Mouse (Mus musculus) limb, embryonic 14.5 days (tissue): Measurements from ENCODE around the gene Gna13. TPM values are rescaled to one million over a fixed set of nuclear protein-coding genes. Genes with fewer than 3 reads are reported as not detected.

ENCODE experiments used
- ATAC-seq: fragments of 200-750 bp; cut with Nextera tagmentation; 2 replicates; pipeline ENCODE4 v1.8.0; 2017; ENCODE audit warnings: low read depth, moderate number of reproducible peaks, moderate TSS enrichment; ENCODE audit not compliant: low FRiP score
- DNase-seq: peaks from one replicate; pipeline ENCODE4 v3.0.0-alpha.2; 2015; ENCODE audit warnings: low spot score
- H3K27ac ChIP-seq: fragments of 300-500 bp; sonication (generic); replicated peaks from 2 replicates; pipeline ENCODE4 v1.5.1; 2014; ENCODE audit warnings: low read depth, mild to moderate bottlenecking, low read length, moderate library complexity, mixed read lengths
- H3K27me3 ChIP-seq: fragments of 300-500 bp; sonication (generic); 2 replicates; pipeline ENCODE4 v1.6.1; 2014; ENCODE audit warnings: low read length, mixed read lengths; ENCODE audit not compliant: control insufficient read depth, insufficient read depth
- H3K36me3 ChIP-seq: fragments of 300-500 bp; sonication (generic); 2 replicates; pipeline ENCODE4 v1.6.1; 2014; ENCODE audit warnings: mild to moderate bottlenecking, low read length, moderate library complexity, mixed read lengths; ENCODE audit not compliant: control insufficient read depth, insufficient read depth
- H3K4me1 ChIP-seq: fragments of 300-500 bp; sonication (generic); 2 replicates; pipeline ENCODE4 v1.6.1; 2014; ENCODE audit warnings: antibody characterized with exemption, low read length, mixed read lengths; ENCODE audit not compliant: control insufficient read depth, insufficient read depth
- H3K4me2 ChIP-seq: fragments of 300-500 bp; sonication (generic); replicated peaks from 2 replicates; pipeline ENCODE4 v1.6.1; 2014; ENCODE audit warnings: low read depth, mild to moderate bottlenecking, low read length, moderate library complexity; ENCODE audit not compliant: severe bottlenecking
- H3K4me3 ChIP-seq: fragments of 300-500 bp; sonication (generic); replicated peaks from 2 replicates; pipeline ENCODE4 v1.5.1; 2014; ENCODE audit warnings: low read length
- H3K9ac ChIP-seq: fragments of 300-500 bp; sonication (generic); 2 replicates; pipeline ENCODE4 v1.6.1; 2014; ENCODE audit warnings: mild to moderate bottlenecking, low read depth, low read length, moderate library complexity; ENCODE audit not compliant: severe bottlenecking
- H3K9me3 ChIP-seq: fragments of 300-500 bp; sonication (generic); 2 replicates; pipeline ENCODE4 v1.6.1; 2016; ENCODE audit warnings: low read length; ENCODE audit not compliant: control insufficient read depth
- POLR2A ChIP-seq: fragments of 200-500 bp; IDR thresholded peaks from 2 replicates; pipeline ENCODE4 v1.8.0; 2012; ENCODE audit warnings: inconsistent platforms, mild to moderate bottlenecking, moderate library complexity, borderline replicate concordance; ENCODE audit not compliant: insufficient read depth, insufficient read length; ENCODE audit errors: extremely low read depth
- WGBS: fragments of 180-500 bp; shearing (Covaris S2); extraction: QIAGEN DNeasy Blood & Tissue Kit; methylation state at CpG from one replicate; pipeline ENCODE4 v1.1.7; 2014; 5-methylcytosine and 5-hydroxymethylcytosine counted together
- polyA plus RNA-seq, 2 experiments: library from polyadenylated mRNA; depleted of rRNA in 1 of 2; stranded (reverse) in 1 of 2; unstranded in 1 of 2; fragments of >200 nt; fragmentation: Nextera tagmentation in 1 of 2; extraction: Ambion mirVana in 1 of 2; gene quantifications; 2 replicates each; pipeline versions ENCODE4 v1.2.1 to v1.2.3; 2012 to 2014

The Gna13 gene
- polyA plus RNA-seq, 2 experiments = 24.8 to 26.2 TPM

DNA sequence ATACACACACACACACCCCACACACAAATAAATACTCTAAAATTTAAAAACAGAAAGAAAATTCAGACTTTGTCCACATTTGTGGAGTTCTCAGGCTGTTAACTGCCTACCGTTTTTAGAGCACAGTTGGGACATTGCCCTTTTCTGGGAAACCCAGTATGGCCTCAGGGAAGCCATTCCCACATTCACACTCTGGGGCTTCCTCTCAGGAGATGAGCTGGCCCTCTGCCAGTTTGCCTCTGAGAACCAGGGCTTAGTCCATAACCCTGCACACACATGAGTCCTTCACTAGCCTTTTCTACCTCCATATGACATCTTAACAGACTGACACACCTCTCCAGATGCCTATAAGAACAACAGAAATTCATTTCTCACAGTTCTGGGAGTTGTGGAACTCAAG, 60.7 kb downstream of the Gna13 start:
- no peak overlapping the region for H3K27ac ChIP-seq
- no peaks in the 10 kb centered on the region for H3K9me3 ChIP-seq
- no peaks in the 10 kb centered on the region for H3K27me3 ChIP-seq
- DNase-seq = no peak
- no peak overlapping the region for H3K4me3 ChIP-seq
- H3K4me2 ChIP-seq = no peak overlapping the region
- H3K36me3 ChIP-seq = 0 out of 2 replicates have a peak, but pooled peaks cover 2% of the 10 kb centered on the region
- H3K9ac ChIP-seq = no peak overlapping the region
- WGBS = 53% methylated on average over 1 of the region's 1 CpGs
- no peak for ATAC-seq
- no peak for TF ChIP-seq POLR2A
- H3K4me1 ChIP-seq = peaks cover 7% of the 10 kb centered on the region

DNA sequence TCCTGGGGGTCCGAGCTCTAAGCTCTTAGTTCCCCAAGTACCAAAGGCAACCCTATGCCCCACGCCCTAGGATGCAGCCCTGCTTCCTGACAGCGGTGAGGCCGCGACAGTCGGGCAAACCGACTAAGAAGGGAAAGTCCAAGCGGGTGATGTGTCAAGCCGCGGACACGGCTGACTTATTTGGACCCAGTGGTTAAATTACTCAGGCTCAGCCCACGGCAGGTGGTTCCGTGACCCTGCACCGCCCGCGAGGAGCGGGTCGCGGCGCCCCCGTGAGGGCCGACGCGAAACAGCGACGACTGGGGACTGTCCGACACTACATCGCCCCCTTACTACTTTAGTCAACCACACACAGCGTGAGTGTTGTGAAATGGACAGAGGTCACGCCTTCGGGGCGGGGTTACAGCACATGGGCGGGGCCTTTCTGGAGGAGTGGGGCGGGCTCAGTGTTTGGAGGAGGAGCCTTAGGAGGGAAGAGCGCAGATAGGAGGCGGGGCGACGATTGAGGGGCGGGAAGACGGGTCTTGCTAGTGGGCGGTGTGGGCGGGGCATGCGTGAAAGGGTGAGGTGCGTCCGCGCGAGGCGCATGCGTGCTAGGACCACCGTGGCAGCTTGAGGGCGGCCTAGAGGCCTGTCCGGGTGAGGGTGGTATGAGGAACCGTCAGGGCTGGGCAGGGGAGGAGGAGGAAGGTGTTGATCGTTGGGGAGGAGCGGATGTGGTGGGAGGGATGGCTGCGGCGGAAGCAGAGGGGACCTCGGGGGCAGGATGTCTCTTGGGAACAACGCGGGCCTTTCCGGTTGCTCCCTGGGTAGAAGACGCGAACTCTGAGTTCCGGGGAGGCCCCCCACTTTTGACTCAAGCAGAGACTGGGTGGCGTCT, 63.0 kb downstream of the Gna13 start, which contains the start of gene Amz2:
TSS of gene Amz2 (plus strand) at position 555 of the 880 bp plus-strand sequence.
- H3K27me3 ChIP-seq = no peaks in the 10 kb centered on the region
- peaks cover 25% of the 10 kb centered on the region for H3K36me3 ChIP-seq
- peak within 1 kb of the TSS; percentile 75 for H3K27ac ChIP-seq
- peak; percentile 95 for ATAC-seq
- H3K9ac ChIP-seq = peak within 1 kb of the TSS; percentile 66
- TF ChIP-seq POLR2A = peak; percentile 92; the same call in 1 of the 2 replicates
- no peaks in the 10 kb centered on the region for H3K9me3 ChIP-seq
- H3K4me2 ChIP-seq = peak within 1 kb of the TSS; percentile 61
- WGBS = 1% methylated on average over 61 of the region's 65 CpGs
- peak; percentile 98 for DNase-seq
- H3K4me1 ChIP-seq = peaks cover 7% of the 10 kb centered on the region
- peak within 1 kb of the TSS; percentile 59 for H3K4me3 ChIP-seq

DNA sequence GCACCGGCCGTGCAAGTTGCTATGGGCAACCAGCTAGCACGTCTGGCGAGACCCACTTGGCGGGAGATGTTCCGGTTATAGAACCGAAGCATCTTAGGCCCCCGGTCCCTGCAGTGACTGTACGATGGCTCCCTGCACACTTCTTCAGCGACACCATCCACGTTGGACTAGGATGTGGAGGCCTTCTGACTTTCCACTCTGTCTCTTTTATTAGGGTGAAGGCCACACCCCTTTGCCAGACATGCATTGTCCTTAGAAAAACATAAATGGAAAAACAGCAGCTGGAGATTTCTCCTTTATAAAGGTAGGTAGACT, 63.6 kb downstream of the Gna13 start:
- Histone ChIP-seq H3K27me3 (no peaks in the 10 kb centered on the region), H3K4me1 (peaks cover 10% of the 10 kb centered on the region), H3K36me3 (peaks cover 30% of the 10 kb centered on the region), H3K4me3 (peak overlapping the region; percentile 59), H3K9ac (peak overlapping the region; percentile 66), H3K9me3 (no peaks in the 10 kb centered on the region), H3K27ac (peak overlapping the region; percentile 75), H3K4me2 (peak overlapping the region; percentile 61)
- ATAC-seq (no peak), DNase-seq (peak; percentile 22)
- no peak for TF ChIP-seq POLR2A
- 0% methylated on average over 5 of the region's 11 CpGs for WGBS

DNA sequence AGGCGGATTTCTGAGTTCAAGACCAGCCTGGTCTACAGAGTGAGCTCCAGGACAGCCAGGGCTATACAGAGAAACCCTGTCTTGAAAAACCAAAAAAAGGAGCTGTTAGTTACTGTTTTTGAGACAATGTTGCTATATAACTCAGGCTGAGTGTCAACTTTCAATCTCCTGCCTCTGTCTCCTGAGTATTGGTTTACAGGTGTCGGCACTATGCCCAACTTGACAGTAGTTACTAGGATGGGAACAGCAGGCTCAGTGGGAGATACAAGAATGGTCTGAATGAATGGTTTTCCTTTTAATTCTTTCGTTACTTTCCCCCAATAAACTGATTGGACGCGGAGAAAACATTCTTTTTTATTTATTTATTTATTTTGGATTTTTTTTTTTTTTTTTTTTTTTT, 64.7 kb downstream of the Gna13 start:
- DNase-seq = no peak
- no peak overlapping the region for H3K9ac ChIP-seq
- no peak for TF ChIP-seq POLR2A
- no peaks in the 10 kb centered on the region for H3K27me3 ChIP-seq
- H3K27ac ChIP-seq = no peak overlapping the region
- peaks cover 37% of the 10 kb centered on the region for H3K36me3 ChIP-seq
- H3K4me1 ChIP-seq = peaks cover 13% of the 10 kb centered on the region
- no peak overlapping the region; the same call in 1 of the 2 replicates for H3K4me2 ChIP-seq
- 96% methylated on average over 5 of the region's 5 CpGs for WGBS
- no peak for ATAC-seq
- no peaks in the 10 kb centered on the region for H3K9me3 ChIP-seq
- H3K4me3 ChIP-seq = no peak overlapping the region

DNA sequence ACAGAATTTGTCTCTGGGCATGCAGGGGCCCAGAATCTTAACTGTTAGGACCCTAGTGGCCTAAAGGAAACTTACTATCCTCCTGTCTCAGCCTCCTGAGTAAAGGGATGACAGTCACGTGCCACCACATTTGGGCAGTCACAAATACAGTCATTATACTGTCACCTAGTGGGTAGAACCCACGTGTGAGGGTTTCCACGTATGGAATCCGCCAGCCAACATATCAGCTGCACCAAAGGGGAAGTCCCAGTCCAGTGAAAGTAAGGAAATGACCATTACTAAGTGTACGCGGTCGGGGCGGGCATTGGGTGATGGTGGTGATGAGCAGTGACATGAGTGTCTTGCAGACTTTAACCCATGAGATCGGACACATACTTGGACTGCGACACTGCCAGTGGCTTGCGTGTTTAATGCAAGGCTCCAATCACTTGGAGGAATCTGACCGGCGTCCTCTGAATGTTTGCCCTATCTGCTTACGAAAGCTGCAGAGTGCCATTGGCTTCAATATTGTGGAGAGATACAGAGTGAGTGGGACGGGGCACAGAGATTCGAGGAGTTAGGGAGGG, 71.7 kb downstream of the Gna13 start:
- no peak for TF ChIP-seq POLR2A
- Histone ChIP-seq H3K4me2 (no peak overlapping the region), H3K9me3 (no peaks in the 10 kb centered on the region), H3K27me3 (no peaks in the 10 kb centered on the region), H3K9ac (no peak overlapping the region), H3K4me3 (no peak overlapping the region), H3K27ac (no peak overlapping the region), H3K36me3 (peaks cover 72% of the 10 kb centered on the region), H3K4me1 (peaks cover 7% of the 10 kb centered on the region)
- no peak for DNase-seq
- 91% methylated on average over 16 of the region's 16 CpGs for WGBS
- ATAC-seq = no peak
